Mouse (Mus musculus) cerebellum, adult 11 months (tissue): ENCODE results near the gene Hmbs.
A peak's percentile ranks its signal among the peaks of the same experiment; 100 is the strongest.
"Not testable (repeated sequence)": the region's sequence is repeated elsewhere in the genome, so short reads cannot be mapped to it uniquely, and the experiment has no call there.

Experiments
- DNase-seq: peaks from one replicate; pipeline ENCODE4 v3.0.0; 2022

Hmbs gene

GRCm38 (mm10) chr9:44319887-44320798, 23.9 kb downstream of the Hmbs start, which contains the start of gene C2cd2l:
C2cd2l (minus strand) TSS chr9:44320285.
- DNase-seq = peak; percentile 88

GRCm38 (mm10) chr9:44319105-44319886, 24.7 kb downstream of the Hmbs start:
- peak; percentile 47 for DNase-seq

GRCm38 (mm10) chr9:44318826-44319095, 25.3 kb downstream of the Hmbs start:
- no peak for DNase-seq

- DNase-seq = no peak
Observed at GRCm38 (mm10) chr9:44318076-44318825, 25.8 kb downstream of the Hmbs start.

- DNase-seq = no peak
Observed at GRCm38 (mm10) chr9:44317452-44317851, 26.6 kb downstream of the Hmbs start.

GRCm38 (mm10) chr9:44314910-44315309, 29.1 kb downstream of the Hmbs start:
- DNase-seq = no peak

GRCm38 (mm10) chr9:44314257-44314547, 29.8 kb downstream of the Hmbs start:
- DNase-seq = no peak

- DNase-seq = peak; percentile 57
Observed at GRCm38 (mm10) chr9:44313476-44314256, 30.4 kb downstream of the Hmbs start.

- no peak for DNase-seq
Observed at GRCm38 (mm10) chr9:44311136-44312134, 32.6 kb downstream of the Hmbs start.

- DNase-seq = no peak
Observed at GRCm38 (mm10) chr9:44310750-44311135, 33.3 kb downstream of the Hmbs start.

- DNase-seq = no peak
Observed at GRCm38 (mm10) chr9:44309756-44310155, 34.3 kb downstream of the Hmbs start.

GRCm38 (mm10) chr9:44307248-44307647, 36.8 kb downstream of the Hmbs start:
- no peak for DNase-seq

GRCm38 (mm10) chr9:44306532-44306931, 37.5 kb downstream of the Hmbs start:
- no peak for DNase-seq

GRCm38 (mm10) chr9:44305466-44306079, 38.5 kb downstream of the Hmbs start, which contains the start of gene Hinfp:
Hinfp (minus strand) TSS chr9:44305671.
- peak; percentile 97 for DNase-seq

GRCm38 (mm10) chr9:44300001-44300400, 44.0 kb downstream of the Hmbs start:
- not testable (repeated sequence) for DNase-seq

- no peak for DNase-seq
Observed at GRCm38 (mm10) chr9:44292490-44292889, 51.5 kb downstream of the Hmbs start.

- DNase-seq = no peak
Observed at GRCm38 (mm10) chr9:44288959-44289291, 55.1 kb downstream of the Hmbs start.

GRCm38 (mm10) chr9:44288076-44288958, 55.7 kb downstream of the Hmbs start, which contains the start of gene Abcg4:
Abcg4 (minus strand) TSS chr9:44288615.
- peak; percentile 63 for DNase-seq

GRCm38 (mm10) chr9:44287401-44288075, 56.5 kb downstream of the Hmbs start:
- peak; percentile 40 for DNase-seq
